9 mouse cellular contexts compared by ENCODE assay signal in genomic region chr13:108191074-108191720, GRCm38 (mm10). TPM values are rescaled to one million over a fixed set of nuclear protein-coding genes. Genes with fewer than 3 reads are reported as not detected.
DNase-seq lines count a peak whose midpoint lies in the region; ATAC-seq lines count a peak whose summit lies in the region.
"Had no signal": no experiment of that assay in that cellular context is flagged by ENCODE, and none has a peak within 500 bp of the region (broad histone marks: within the 10 kb centered on the region; RNA-seq: fewer than 3 reads in every experiment).

No protein-coding gene starts in this region.

- peaks cover 45% of the 10 kb centered on the region for H3K36me3 ChIP-seq in limb, embryonic 10.5 days
- H3K36me3 ChIP-seq in neural tube, embryonic 13.5 days, result peaks cover 27% of the 10 kb centered on the region

- no peak overlapping the region for H3K9ac ChIP-seq in neural tube, embryonic 13.5 days

- peak; percentile 33 for DNase-seq in urinary bladder, postnatal 25 days (ENCODE audit: low spot score)
- DNase-seq in urinary bladder, adult 2 months (ENCODE audit: low spot score), result no peak
- DNase-seq in c-Kit-positive CD71-positive TER-119-negative erythroid progenitor cells, embryonic 14.5 days (ENCODE audit: low read depth), result peak; percentile 17
- peak; percentile 54 to 68 for DNase-seq in frontal cortex, postnatal 36 days (ENCODE audit: low spot score in 2 of 2)
- DNase-seq in kidney, adult 8-10 months, result peak; percentile 53 to 75
- peak; percentile 63 for DNase-seq in limb, embryonic 10.5 days (ENCODE audit: low spot score)
- peak; percentile 58 for DNase-seq in thymus, postnatal 25 days

- no peak overlapping the region for H3K27ac ChIP-seq in limb, embryonic 10.5 days
- H3K27ac ChIP-seq in neural tube, embryonic 13.5 days (replicated peaks), result no peak overlapping the region

- no peak overlapping the region for H3K4me2 ChIP-seq in neural tube, embryonic 13.5 days

- peak; percentile 61; the same call in 1 of the 2 replicates for ATAC-seq in neural tube, embryonic 13.5 days (ENCODE audit: low read depth)

- H3K4me3 ChIP-seq in limb, embryonic 10.5 days, result no peak overlapping the region
- no peak overlapping the region for H3K4me3 ChIP-seq in neural tube, embryonic 13.5 days
- H3K4me3 ChIP-seq: myocyte had no signal

- H3K4me1 ChIP-seq in limb, embryonic 10.5 days, result no peaks in the 10 kb centered on the region
- H3K4me1 ChIP-seq in neural tube, embryonic 13.5 days (replicated peaks), result no peaks in the 10 kb centered on the region

- no peaks in the 10 kb centered on the region for H3K9me3 ChIP-seq in limb, embryonic 10.5 days (replicated peaks)
- H3K9me3 ChIP-seq in neural tube, embryonic 13.5 days, result no peaks in the 10 kb centered on the region

- WGBS in limb, embryonic 10.5 days, result 61% methylated on average over 11 of the region's 11 CpGs
- 61% methylated on average over 11 of the region's 11 CpGs for WGBS in neural tube, embryonic 13.5 days

- no peaks in the 10 kb centered on the region for H3K27me3 ChIP-seq in limb, embryonic 10.5 days (ENCODE audit: low read depth, poor library complexity, severe bottlenecking)
- no peaks in the 10 kb centered on the region for H3K27me3 ChIP-seq in neural tube, embryonic 13.5 days

RNA-seq across cellular contexts. Expression of gene Elovl7, which starts 23.0 kb away (rescaled TPM):
- polyA plus RNA-seq in urinary bladder, adult 2 months (2012; rRNA removed), result 1.6 and 1.8 TPM in 2 replicates
- polyA plus RNA-seq in limb, embryonic 10.5 days (2016; fragmentation: Nextera tagmentation; extraction: Ambion mirVana), result 0.90 and 0.95 TPM in 2 replicates
- 2.2 and 2.5 TPM in 2 replicates for polyA plus RNA-seq in neural tube, embryonic 13.5 days (2015; fragmentation: Nextera tagmentation; extraction: Ambion mirVana)

RNA-seq across cellular contexts. Expression of gene Ercc8, which starts 32.7 kb away (rescaled TPM):
- 6.2 and 6.4 TPM in 2 replicates for polyA plus RNA-seq in urinary bladder, adult 2 months (2012; rRNA removed)
- polyA plus RNA-seq in limb, embryonic 10.5 days (2016; fragmentation: Nextera tagmentation; extraction: Ambion mirVana), result 27.3 and 29.6 TPM in 2 replicates
- 24.6 and 25.1 TPM in 2 replicates for polyA plus RNA-seq in neural tube, embryonic 13.5 days (2015; fragmentation: Nextera tagmentation; extraction: Ambion mirVana)

RNA-seq across cellular contexts. Expression of gene Ndufaf2, which starts 32.8 kb away (rescaled TPM):
- polyA plus RNA-seq in urinary bladder, adult 2 months (2012; rRNA removed), result 27.1 and 29.1 TPM in 2 replicates
- 89.8 and 111 TPM in 2 replicates for polyA plus RNA-seq in limb, embryonic 10.5 days (2016; fragmentation: Nextera tagmentation; extraction: Ambion mirVana)
- polyA plus RNA-seq in neural tube, embryonic 13.5 days (2015; fragmentation: Nextera tagmentation; extraction: Ambion mirVana), result 71.6 and 73.8 TPM in 2 replicates
